Mouse (Mus musculus) kidney, postnatal 25 days (tissue): ENCODE measurements around the gene Ablim2.
A peak's percentile ranks its signal among the peaks of the same experiment; 100 is the strongest.

Experiments used
- DNase-seq, 2 experiments: peaks; one replicate each; pipeline ENCODE4 v3.0.0; 2021; ENCODE audit warnings: mixed read lengths in 2 of 2

Gene Ablim2

DNA sequence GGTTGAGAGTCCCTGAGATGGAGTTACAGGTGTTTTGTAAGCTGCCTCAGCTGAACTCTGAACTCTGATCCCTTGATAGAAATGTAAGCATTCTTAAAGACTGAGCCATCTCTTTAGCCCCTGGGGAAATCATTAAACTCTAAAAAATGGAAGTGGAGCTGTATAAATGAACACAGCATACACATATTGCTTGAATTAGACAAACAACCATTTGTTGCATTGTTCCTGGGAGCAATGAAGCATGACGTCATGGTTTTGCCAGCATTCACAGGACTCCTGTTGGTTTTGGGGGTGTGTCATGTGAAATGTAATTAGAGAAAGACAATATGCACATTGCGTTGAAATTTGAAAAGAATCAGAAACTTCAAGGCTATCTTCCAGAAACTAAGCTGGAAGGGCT lies 132.0 kb downstream of the Ablim2 start:
- no peak for DNase-seq

DNA sequence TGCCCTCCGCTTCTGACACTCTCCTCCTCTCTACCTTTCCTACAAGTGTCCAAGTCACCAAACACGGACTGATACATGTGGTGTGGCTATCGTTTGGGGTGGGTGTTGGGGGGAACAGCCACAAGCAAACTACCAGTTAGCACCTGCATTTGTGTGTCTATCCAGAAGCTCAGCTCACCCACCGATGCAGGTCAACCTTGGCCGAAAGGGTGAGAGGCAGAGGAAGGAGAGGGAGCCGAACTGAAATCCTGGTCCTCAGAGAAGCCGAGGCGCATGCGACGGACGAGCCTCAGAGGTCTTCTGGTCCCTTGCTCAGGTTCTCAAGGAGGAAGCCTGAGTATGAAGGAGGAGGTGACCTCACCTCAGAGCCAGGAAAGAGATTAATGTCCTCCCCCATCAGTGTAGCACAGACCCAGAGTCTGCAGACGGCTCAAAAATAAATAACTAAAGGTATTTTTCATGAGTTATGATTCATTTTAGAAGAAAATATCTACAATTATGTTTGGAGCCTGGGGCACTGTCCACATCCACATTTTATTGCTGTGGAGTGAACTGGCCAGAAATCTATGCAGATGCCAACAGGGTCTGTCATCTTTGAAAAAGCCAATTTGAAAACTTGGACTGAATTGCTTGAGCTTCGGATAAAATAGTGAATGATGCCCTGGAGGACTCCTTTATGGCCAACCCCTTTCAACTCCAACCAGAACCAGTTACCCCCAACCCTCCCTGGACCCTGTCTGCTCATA lies 133.5 kb downstream of the Ablim2 start:
- DNase-seq = no peak

DNA sequence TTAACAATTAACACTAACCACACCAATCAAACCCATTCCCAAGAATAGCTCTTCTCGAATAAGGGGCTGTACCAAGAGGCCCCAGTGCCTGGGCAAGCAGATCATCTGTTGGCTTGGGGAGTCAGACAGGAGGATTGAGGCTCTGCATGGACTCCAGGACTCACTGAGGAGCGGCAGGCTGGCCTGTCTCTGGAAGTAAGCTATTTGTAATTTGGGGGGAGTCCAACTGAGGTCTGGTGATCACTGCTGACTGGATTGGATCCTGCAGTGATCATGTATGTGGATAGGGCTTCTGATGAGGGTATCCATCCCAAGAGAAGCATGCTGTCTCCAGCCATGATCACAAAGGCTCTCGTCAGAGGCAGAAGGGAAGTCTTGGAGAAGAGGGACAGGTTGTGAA lies 134.7 kb downstream of the Ablim2 start:
- DNase-seq = no peak

DNA sequence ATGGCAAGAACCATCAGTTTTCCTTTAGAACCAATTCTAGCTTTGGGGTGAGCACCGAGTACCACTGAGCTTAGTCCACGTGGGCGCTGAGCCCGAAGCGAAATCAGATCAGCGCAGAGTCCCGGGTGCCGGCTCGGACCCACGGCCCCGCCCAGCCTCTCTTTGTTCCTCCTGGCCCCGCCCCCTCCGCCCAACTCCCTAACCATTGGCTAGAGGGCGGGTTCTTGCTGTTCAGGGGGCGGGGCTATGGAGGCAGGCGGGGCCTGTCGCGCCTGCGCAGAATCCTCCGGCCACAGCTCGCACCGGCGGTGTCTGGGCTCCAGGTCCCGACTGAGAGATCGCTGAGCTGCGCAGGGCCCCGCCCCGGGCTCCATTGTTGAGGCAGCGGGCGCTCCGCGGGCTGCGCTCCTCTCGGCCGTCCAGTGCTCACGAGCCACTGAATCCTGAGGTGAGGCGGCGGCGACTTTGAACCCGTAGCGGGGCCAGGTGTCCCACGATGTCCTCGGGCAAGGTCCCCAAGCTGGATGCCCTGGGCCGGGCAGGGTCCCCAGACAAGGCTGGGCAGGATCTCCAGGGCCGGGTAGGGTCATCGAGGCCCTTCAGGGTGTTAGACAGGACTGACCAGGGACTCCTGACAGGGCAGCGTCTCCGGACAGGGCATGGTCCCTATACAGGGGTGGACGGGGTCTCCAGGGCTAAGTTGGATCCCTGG lies 135.6 kb downstream of the Ablim2 start, which contains the start of gene Afap1:
Afap1 (plus strand) TSS at position 227 of the 712 bp plus-strand sequence.
- DNase-seq = peak; percentile 99 to 100

DNA sequence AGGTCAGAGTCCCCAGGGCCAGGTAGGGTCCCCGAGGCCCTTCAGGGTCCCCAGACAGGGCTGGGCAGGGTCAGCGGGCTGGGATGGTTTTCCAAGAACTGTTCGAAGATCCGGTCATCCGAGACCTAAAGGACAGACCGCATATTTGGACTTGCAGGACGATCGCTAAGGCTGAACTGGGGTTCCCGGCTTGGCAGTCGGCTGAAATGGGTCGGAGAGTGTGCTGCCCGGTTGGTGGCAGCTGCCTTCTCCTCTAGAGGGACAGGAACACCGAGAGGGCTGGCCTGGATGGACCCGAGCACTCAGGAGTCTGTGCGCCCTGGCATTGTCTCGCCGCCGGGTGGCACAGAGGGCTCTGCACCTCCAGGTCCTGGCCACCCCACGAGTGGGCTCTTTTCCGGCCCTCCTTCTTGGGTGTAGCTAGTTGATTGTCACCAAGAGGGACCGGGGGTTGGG lies 136.2 kb downstream of the Ablim2 start:
- DNase-seq = peak; percentile 74 to 85

DNA sequence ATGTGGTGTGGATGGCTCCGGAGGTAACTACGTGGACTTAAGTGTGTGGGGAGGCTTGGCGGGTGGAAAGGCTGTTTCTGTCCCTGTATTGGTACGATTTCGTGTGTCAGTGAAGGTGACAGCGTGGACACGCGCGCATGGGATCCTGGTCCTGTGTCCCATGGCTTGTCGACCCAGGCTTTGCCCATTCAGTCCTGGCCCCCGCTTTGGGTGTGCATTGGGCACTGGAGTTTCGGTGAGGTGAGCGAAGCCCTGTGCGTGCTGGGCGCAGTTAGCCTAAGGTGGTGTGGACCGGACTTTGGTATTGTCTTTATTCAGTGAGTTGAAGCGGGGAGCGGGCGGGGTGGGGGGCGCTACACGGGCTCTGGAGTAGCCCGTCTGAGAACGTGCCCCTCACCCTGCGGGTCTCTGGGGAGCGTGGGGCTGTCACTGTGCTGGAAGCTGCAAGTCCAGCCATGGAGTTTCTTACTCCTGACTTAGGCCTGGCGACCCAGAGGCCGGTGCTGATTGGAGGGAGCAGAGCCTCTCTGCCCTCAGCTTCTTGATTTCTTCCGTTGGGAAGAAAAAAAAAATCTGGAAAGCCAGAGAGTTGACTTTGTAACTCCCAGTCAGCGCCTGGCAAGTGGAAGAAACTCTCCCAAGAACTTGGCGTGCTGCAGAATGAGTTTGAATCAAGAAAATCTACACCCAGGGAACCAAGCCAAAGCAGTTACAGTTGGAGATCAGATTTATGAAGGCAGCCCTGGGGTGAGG lies 136.8 kb downstream of the Ablim2 start:
- peak; percentile 48 to 79 for DNase-seq

DNA sequence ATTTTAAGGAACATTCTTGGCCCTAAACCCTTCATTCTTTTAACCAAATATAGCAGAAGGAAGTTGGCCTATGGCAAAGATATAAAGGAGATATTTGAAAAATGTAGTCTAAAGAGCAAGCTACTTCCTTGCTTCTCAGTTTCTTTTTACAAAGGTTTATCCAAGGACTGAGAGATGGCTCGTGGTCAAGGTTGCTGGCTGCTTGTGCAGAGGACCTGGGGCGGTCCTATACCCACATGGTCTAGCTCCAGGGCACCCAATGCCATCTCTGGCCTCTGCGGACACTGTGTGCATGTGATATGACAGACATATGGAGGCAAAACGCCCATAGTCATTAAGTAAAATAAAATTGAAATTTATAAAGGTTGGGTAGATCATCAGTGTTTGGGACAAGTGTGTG lies 138.2 kb downstream of the Ablim2 start:
- no peak for DNase-seq

DNA sequence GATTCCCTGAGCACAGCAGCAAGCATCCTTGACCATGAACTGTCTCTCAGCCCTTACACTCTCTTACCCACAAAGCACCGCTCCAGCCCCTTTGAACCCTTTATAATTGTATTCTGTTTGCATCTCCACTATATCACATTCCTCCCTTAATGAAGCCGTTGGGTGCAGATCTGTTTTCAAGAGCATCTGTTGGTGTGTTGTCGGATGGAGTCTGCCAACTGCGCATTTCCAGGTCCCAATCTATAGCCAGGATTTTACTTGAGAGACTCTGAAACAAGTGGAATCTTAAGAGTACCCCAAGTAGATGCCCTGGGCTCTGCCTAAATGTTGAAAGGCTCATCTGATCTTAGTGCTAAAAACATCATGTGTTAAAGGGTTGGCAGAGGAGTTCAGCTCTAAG lies 138.9 kb downstream of the Ablim2 start:
- no peak for DNase-seq

DNA sequence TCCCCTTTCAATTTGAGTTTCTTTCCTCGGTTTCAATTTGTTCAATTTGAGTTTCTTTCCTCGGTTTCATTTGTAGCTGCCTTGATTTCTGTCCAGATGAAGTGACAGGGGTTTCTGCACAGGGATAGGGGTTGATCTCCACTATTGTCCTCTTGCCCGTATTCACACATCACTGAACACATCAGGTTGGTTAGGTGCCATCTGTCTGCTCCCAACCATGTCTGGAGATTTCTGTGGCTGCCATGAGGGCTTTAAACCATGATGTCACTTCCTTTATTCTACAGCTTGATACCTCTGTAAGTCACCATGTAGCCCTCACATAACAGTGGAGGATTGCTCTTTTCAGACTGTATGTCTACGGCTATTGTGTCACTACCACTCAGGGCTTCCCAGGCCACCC lies 139.5 kb downstream of the Ablim2 start:
- no peak for DNase-seq

DNA sequence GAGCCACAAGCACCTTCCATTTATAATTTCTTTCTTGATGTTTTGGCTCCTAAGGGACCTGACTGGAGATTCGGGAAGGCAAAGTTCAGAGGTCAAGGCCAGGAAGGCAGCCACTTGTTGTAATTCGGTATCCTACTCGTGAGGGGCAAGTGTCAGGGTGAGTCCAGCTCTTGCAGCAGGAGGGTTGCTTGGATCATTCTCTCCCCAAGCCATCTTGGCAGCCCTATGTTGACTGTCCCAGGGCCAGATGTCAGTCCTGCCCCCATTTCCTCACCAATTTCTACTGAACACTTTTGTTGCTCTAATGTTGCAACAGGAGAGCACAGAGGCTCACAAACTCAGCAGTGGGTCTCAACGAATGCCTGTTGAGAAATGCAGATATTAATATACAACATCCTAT lies 140.4 kb downstream of the Ablim2 start:
- peak; percentile 34 to 53 for DNase-seq

DNA sequence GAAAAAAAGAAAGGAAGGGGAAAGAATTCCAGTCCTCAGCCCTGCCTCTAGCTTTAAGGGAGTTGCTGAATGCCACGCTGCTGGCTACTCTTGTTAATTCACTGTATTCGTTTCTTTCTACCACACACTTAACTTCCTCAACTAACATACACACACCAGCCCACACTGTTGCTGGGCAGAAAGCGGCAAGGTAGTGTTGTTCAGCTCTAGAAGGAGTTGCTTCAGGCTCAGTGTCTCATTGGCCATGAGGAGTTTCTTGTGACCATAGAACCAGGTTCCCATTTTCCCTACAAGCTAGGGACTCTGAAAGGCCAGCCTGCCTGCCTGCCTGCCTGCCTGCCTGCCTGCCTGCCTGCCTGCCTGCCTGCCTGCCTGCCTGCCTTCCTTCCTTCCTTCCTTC lies 141.3 kb downstream of the Ablim2 start:
- DNase-seq = no peak

DNA sequence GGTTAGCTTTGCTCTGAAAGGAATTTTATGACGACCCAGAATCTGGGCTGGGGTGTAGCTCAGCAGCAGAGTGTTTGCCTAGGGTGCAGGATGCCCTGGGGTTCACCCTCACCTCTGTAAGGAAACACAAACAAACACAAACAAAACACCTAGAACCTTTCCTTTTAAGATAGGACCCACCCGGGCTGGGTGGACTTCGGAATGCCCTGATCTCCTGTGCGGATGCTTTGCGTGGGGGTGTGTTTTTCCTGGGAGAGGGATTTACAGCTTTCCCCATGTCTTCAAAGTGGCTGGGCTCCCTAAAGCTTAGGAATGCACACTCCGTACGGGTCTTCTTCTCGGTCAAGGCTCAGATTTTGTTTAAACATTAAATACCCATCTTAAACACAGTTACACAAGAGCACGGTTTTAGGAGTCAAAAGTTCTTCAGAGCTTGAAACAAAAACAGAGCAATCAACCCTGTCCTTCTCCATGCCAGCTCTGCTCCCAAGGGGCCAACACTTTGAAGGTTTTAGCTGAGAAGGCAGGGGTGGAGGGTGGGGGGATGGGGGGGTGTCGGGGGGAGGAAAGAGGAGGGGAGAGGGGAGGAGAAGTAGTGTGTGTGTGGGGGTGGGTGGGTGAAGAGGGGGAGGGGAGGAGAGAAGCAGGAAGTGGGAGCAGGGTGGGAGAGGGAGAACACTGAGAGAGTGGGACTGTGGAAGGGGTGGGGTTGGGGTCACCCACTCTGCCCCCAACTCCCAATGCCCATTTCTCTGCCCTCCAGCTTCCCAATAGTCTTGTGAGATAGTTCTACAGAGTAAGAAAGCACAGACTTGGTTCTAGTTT lies 142.9 kb downstream of the Ablim2 start:
- DNase-seq = peak; percentile 42 to 70

DNA sequence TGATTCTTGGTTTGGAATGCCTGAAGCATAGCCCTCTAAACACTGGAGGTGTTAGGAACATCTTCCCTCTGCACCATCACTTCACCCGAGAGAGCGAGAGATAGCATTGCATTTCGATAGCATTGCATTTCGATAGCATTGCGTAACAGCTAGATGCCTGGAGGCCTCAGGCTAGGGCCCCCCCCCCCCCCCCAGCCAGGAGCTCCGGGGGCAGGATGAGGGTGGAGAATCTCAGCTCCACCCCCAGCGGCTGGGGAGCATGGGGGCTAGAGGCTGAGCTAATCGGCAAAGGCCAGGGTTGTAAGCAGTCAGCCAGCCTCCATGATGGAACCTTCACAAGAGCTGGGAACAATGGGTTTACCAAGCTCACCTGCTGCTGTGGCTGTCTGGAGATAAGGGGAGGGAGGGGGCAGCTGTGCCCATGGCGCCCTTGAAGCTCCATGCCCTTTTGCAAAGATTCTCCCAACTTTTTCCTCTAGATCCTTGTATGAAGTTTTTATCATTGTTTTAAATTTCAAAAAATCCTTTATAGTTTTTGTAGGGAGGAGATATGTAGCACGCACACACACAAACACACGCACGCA lies 143.6 kb downstream of the Ablim2 start:
- peak in 1 of 2 experiments; percentile 67 for DNase-seq

DNA sequence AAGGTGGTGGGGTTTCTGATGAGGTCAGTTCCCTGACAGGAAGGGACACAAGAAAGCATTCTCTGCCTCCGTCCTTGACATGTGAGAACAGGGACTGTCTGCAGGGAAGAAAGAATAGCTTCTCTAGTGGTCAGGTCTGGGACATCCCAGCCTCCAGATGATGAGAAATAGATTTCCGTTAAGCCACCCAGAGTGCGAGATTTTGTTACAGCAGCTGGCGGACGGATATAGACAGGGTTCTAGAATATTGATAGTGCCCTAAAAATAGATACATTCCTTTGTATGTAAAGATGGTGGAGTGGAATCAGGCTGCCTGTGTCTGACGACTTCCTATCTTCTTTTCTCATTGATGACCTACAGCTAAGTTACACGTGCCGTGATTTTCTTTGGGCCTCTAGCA lies 145.8 kb downstream of the Ablim2 start:
- no peak for DNase-seq

DNA sequence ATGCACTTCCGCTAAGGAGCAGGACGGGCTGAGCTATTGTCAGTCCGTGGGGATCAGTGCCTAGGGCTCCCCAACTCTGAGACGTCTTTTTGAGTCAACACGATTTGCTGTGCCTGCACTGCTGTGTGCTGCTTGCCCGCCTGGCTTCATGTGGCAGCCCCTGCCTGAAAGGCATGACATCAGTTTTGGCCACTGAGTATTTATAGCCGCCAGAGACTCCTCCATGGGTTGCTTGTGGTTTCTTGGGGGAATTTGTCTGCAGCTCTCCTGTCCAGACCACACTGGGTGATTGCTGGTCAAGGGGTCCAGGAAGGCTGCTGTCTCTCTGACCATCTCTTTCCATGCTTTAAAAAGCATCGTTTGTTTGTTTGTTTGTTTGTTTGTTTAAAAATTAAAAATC lies 147.6 kb downstream of the Ablim2 start:
- DNase-seq = no peak

DNA sequence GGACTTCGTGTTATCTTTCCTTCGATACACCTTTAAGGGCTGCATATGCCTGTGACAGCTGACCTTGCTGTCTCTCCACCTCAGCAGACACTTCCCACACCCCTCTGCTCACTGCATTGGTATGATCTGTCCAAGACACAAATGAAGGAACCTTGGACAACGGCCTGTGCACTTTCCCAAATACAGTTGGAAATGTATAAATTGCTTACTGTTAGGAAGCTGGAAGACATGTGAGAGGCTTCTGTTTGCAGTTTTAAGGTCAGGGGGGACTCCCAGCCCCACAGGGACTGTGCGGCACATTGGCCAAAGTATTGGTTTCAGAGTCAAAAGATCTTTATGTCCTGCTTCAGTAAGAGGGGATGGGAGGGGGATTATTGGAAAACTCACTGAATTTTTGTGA lies 149.4 kb downstream of the Ablim2 start:
- DNase-seq = no peak

DNA sequence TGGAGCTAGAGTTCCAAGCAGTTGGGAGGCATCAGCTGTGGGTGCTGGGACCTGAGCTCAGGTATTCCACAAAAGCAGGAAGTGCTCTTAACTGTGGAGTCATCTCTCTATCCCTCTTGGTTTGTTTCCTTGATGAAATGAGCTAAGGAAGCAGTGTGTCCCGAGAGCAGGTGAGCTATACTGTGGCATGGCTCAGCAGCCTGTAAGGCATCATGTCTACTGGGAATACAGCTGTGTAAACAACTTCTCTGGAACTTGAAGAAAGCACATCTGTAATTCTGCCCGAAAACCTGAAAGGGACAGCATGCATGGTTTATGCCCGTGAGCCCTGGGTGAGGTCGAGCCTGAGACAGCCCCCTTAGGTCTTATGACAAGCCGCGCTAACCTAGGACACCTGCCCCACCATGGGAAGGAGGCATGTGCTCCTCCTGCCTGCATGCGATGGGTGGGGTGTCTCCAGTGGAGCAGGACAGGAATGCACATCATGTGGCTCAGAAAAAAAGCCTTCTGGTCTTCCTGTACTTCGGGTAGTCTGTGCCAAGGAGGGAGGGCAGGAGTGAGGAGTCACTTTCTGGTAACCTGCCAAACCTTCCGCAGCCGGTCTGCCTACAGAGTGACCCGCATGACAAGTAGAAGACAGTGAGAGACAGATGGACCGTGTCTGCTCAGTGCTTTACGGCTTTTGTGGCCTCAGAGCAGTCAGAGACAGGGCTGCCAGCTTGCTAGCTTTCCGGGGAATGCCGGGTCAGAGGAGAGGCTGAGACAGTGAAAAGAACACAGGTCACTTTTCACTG lies 150.2 kb downstream of the Ablim2 start:
- DNase-seq = peak; percentile 89 to 95

DNA sequence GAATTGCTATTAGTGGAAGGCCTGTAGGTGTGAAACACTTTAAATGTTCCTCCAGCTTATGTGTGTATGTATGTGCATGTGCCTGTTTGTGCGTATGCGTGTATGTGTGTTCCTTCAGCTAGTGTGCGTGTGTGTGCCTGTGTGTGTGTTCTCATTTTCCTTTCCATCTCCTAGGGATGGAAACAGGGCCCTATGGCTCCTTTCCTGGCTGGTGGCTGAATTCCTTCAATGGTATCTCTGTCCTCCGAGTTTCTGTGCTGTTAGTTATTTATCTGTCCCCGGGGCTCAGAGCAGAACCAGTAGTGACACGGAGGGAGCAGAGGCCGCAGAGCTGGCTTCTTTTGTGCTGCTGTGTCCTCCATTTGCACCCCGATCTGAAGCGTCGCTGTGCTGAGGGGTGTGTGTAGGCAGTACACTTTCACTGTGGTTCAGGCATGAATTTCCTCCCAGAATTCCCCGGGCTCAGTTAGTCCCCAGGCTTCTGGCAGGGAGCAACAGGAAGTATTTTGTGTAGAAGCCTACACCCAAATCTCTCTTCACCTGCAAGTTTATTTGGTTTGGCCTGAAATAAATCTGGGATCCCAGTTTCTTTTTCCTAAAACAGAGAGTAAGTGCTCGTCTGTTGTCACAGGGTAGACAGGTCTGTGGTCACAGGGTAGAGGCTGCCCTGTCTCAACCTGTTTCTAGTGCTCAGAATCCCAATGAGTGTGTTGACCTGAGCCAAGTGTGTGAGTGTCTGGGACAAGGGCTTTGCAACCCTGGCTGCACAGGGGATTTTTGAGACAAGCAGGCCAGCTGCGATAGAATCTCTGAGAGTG lies 151.2 kb downstream of the Ablim2 start:
- peak; percentile 54 to 74 for DNase-seq

DNA sequence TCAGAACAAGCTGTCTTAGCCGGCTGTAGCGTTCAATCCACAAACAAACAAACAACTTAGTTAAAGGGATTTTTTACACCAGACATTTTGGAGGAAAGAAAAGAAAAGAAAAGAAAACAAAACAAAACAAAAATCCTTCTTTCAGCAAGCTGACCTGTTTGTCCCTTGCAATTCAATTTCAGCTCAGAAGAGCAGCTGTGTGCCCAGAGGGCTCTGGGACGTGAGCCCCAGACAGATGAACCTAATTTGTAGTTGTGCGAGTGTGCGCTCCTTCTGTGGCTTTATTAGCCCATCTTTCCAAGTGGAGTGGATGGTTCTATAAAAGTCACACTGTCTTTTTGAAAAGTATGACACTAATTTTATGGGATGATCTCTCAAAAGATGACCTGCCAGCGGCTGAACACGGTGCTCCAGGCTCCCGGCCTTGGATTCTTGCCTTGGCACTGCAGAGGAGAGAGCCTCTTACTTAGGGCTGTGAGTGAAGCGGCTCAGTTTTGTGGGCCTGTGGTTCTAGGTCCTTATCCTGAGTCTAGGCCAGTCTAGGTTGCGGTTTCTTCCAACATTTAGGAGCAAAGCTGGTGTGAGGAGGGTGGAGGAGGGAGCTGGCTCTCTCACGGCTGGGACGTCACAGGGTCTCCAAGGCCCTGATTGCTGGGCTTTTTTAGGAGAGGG lies 158.1 kb downstream of the Ablim2 start:
- no peak for DNase-seq

DNA sequence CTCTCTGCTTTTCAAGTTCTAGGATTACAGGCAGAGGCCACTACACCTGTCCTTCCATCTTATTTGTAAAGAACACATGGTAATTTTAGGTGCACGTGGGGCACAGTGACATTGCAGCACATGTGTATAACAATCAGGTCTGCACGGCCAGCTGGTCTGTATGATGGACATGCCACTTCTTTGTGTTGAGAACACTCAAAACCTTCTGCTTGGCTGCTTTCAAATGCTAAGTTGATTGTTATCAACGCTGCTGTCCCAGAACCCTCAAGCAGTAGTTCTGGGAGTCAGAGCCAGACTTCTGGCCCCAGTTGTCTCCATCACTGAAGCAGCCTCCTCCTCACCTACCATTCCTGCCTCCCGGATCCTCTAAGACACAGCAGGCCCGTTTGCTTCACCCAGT lies 159.0 kb downstream of the Ablim2 start:
- DNase-seq = no peak
